Mouse (Mus musculus) lung, embryonic 14.5 days (tissue): ENCODE results near the gene Srxn1. TPM values are rescaled to one million over a fixed set of nuclear protein-coding genes. Genes with fewer than 3 reads are reported as not detected.
A peak's percentile ranks its signal among the peaks of the same experiment; 100 is the strongest.

Experiments
- ATAC-seq: fragments of 200-750 bp; cut with Nextera tagmentation; 2 replicates; pipeline ENCODE4 v1.8.0; 2017; ENCODE audit warnings: mild to moderate bottlenecking, moderate TSS enrichment, moderate library complexity; ENCODE audit not compliant: insufficient read depth
- DNase-seq: peaks from one replicate; pipeline ENCODE4 v3.0.0-alpha.2; 2015
- H3K27ac ChIP-seq: fragments of 300-500 bp; sonication (generic); 2 replicates; pipeline ENCODE4 v1.5.1; 2014; ENCODE audit warnings: low read depth, mild to moderate bottlenecking, moderate library complexity
- H3K27me3 ChIP-seq: fragments of 300-500 bp; sonication (generic); 2 replicates; pipeline ENCODE4 v1.6.1; 2014; ENCODE audit warnings: low read length, control low read depth; ENCODE audit not compliant: insufficient read depth
- H3K36me3 ChIP-seq: fragments of 300-500 bp; sonication (generic); 2 replicates; pipeline ENCODE4 v1.6.1; 2014; ENCODE audit warnings: control low read depth; ENCODE audit not compliant: insufficient read depth
- H3K4me1 ChIP-seq: fragments of 300-500 bp; sonication (generic); 2 replicates; pipeline ENCODE4 v1.6.1; 2014; ENCODE audit warnings: antibody characterized with exemption, control low read depth; ENCODE audit not compliant: insufficient read depth
- H3K4me2 ChIP-seq: fragments of 300-500 bp; sonication (generic); 2 replicates; pipeline ENCODE4 v1.6.1; 2014; ENCODE audit warnings: mild to moderate bottlenecking
- H3K4me3 ChIP-seq: fragments of 300-500 bp; sonication (generic); 2 replicates; pipeline ENCODE4 v1.5.1; 2014; ENCODE audit warnings: low read depth, low read length
- H3K9ac ChIP-seq: fragments of 300-500 bp; sonication (generic); 2 replicates; pipeline ENCODE4 v1.6.1; 2014
- H3K9me3 ChIP-seq: fragments of 300-500 bp; sonication (generic); 2 replicates; pipeline ENCODE4 v1.6.1; 2016; ENCODE audit warnings: low read depth, low read length, control low read depth
- CTCF ChIP-seq: IDR thresholded peaks from 2 replicates; pipeline ENCODE4 v1.5.1; 2016; ENCODE audit warnings: antibody characterized with exemption, low read depth
- WGBS: fragments of 180-500 bp; shearing (Covaris S2); extraction: QIAGEN DNeasy Blood & Tissue Kit; methylation state at CpG from one replicate; pipeline ENCODE4 v1.1.7; 2014; 5-methylcytosine and 5-hydroxymethylcytosine counted together
- polyA plus RNA-seq: library from polyadenylated mRNA; unstranded; fragments of >200 nt; fragmentation: Nextera tagmentation; extraction: Ambion mirVana; gene quantifications from 2 replicates; pipeline ENCODE4 v1.2.1, GENCODE M21; 2014

Gene Srxn1
- polyA plus RNA-seq, 1 experiment from 2014 or later = 6.6 TPM

GRCm38 (mm10) chr2:152069941-152070340, 35.4 kb upstream of the Srxn1 start:
- H3K27me3 ChIP-seq = peaks cover 5% of the 10 kb centered on the region; the same call in 1 of the 2 replicates
- 57% methylated on average over 2 of the region's 2 CpGs for WGBS
- no peak overlapping the region for H3K9ac ChIP-seq
- H3K36me3 ChIP-seq = no peaks in the 10 kb centered on the region
- no peaks in the 10 kb centered on the region for H3K4me1 ChIP-seq
- DNase-seq = no peak
- no peak for TF ChIP-seq CTCF
- H3K4me3 ChIP-seq = no peak overlapping the region
- ATAC-seq = no peak
- no peak overlapping the region for H3K4me2 ChIP-seq
- no peaks in the 10 kb centered on the region for H3K9me3 ChIP-seq
- no peak overlapping the region for H3K27ac ChIP-seq

GRCm38 (mm10) chr2:152074521-152074920, 30.8 kb upstream of the Srxn1 start:
- ATAC-seq = no peak
- H3K36me3 ChIP-seq = no peaks in the 10 kb centered on the region
- no peak overlapping the region for H3K4me3 ChIP-seq
- whole genome bisulfite sequencing = 71% methylated on average over 2 of the region's 2 CpGs
- H3K9ac ChIP-seq = no peak overlapping the region
- H3K27ac ChIP-seq = no peak overlapping the region
- peaks cover 19% of the 10 kb centered on the region for H3K27me3 ChIP-seq
- H3K4me2 ChIP-seq = no peak overlapping the region
- no peaks in the 10 kb centered on the region for H3K4me1 ChIP-seq
- TF ChIP-seq CTCF = no peak
- H3K9me3 ChIP-seq = no peaks in the 10 kb centered on the region
- no peak for DNase-seq

GRCm38 (mm10) chr2:152075294-152075889, 29.9 kb upstream of the Srxn1 start:
- H3K36me3 ChIP-seq = no peaks in the 10 kb centered on the region
- DNase-seq (no peak), ATAC-seq (no peak)
- H3K4me2 ChIP-seq = no peak overlapping the region
- no peaks in the 10 kb centered on the region for H3K9me3 ChIP-seq
- no peak overlapping the region for H3K4me3 ChIP-seq
- H3K27ac ChIP-seq = no peak overlapping the region
- H3K4me1 ChIP-seq = no peaks in the 10 kb centered on the region
- WGBS = 29% methylated on average over 9 of the region's 9 CpGs
- peaks cover 27% of the 10 kb centered on the region for H3K27me3 ChIP-seq
- no peak overlapping the region for H3K9ac ChIP-seq
- TF ChIP-seq CTCF = no peak

- no peaks in the 10 kb centered on the region for H3K4me1 ChIP-seq
- no peak overlapping the region for H3K4me3 ChIP-seq
- 54% methylated on average over 3 of the region's 3 CpGs for WGBS
- ATAC-seq (no peak), DNase-seq (no peak)
- peaks cover 41% of the 10 kb centered on the region for H3K27me3 ChIP-seq
- H3K9me3 ChIP-seq = no peaks in the 10 kb centered on the region
- no peak overlapping the region for H3K9ac ChIP-seq
- no peak overlapping the region for H3K4me2 ChIP-seq
- no peak for TF ChIP-seq CTCF
- H3K36me3 ChIP-seq = no peaks in the 10 kb centered on the region
- H3K27ac ChIP-seq = no peak overlapping the region
Measured at GRCm38 (mm10) chr2:152077337-152077736, 28.0 kb upstream of the Srxn1 start.

- peak within 1 kb of the TSS; percentile 59 for H3K4me2 ChIP-seq
- peak within 1 kb of the TSS; percentile 16; the same call in 1 of the 2 replicates for H3K4me3 ChIP-seq
- peak; percentile 31 for DNase-seq
- peaks cover 55% of the 10 kb centered on the region for H3K27me3 ChIP-seq
- WGBS = 1% methylated on average over 23 of the region's 24 CpGs
- H3K9me3 ChIP-seq = no peaks in the 10 kb centered on the region
- H3K36me3 ChIP-seq = no peaks in the 10 kb centered on the region
- H3K9ac ChIP-seq = no peak within 1 kb of the TSS
- no peak within 1 kb of the TSS for H3K27ac ChIP-seq
- TF ChIP-seq CTCF = no peak
- no peaks in the 10 kb centered on the region for H3K4me1 ChIP-seq
- no peak for ATAC-seq
Measured at GRCm38 (mm10) chr2:152080685-152081541, 24.4 kb upstream of the Srxn1 start, which contains the start of gene Scrt2. TSS of gene Scrt2 (plus strand) at chr2:152081529.

- ATAC-seq = peak; percentile 93
- H3K4me3 ChIP-seq = peak overlapping the region; percentile 16; the same call in 1 of the 2 replicates
- DNase-seq = peak; percentile 91
- peaks cover 55% of the 10 kb centered on the region for H3K27me3 ChIP-seq
- under 1% methylated on average over 81 of the region's 81 CpGs for WGBS
- no peaks in the 10 kb centered on the region for H3K36me3 ChIP-seq
- no peaks in the 10 kb centered on the region for H3K9me3 ChIP-seq
- H3K27ac ChIP-seq = no peak overlapping the region
- H3K4me2 ChIP-seq = peak overlapping the region; percentile 59
- no peak for TF ChIP-seq CTCF
- no peak overlapping the region for H3K9ac ChIP-seq
- H3K4me1 ChIP-seq = no peaks in the 10 kb centered on the region
Measured at GRCm38 (mm10) chr2:152081641-152082448, 23.5 kb upstream of the Srxn1 start.
